9 mouse cellular contexts compared by ENCODE assay signal in the genomic region with DNA sequence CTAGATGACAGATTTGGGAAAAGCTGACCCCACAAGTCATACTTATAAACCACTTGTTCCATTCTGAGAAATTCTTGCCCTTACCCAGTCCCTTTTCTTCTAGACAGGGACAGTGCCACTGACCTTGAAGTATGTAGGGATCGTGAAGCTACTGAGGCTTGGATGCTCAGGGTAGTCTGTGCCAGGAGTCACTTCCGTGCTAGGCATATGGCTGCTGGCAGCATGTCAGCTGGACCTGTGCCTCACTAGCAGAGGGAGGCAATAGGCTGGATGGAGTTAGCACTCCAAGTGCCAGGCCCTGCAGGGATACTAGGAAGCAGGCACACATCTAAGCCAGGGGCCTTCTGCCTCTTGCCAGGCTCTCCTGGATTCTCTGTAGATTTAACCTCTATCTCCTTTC. TPM values are rescaled to one million over a fixed set of nuclear protein-coding genes. Genes with fewer than 3 reads are reported as not detected.
DNase-seq lines count a peak whose midpoint lies in the region; ATAC-seq and TF ChIP-seq lines count a peak whose summit lies in the region.
"Had no signal": no experiment of that assay in that cellular context is flagged by ENCODE, and none has a peak within 500 bp of the region (broad histone marks: within the 10 kb centered on the region; RNA-seq: fewer than 3 reads in every experiment).

No protein-coding gene starts in this region.

- peaks cover 12% of the 10 kb centered on the region for H3K36me3 ChIP-seq in forebrain, postnatal 0 days (ENCODE audit: insufficient read depth)
- H3K36me3 ChIP-seq in limb, embryonic 15.5 days, result peaks cover 35% of the 10 kb centered on the region

- peak; percentile 16 to 26 for DNase-seq in left cerebral cortex, adult 18-20 months (ENCODE audit: low spot score in 2 of 2)
- DNase-seq in left cerebral cortex, adult 11 months (ENCODE audit: low spot score), result no peak
- peak; percentile 96 for DNase-seq in brain, adult 2 months (ENCODE audit: low read depth, low spot score)
- DNase-seq in forebrain, postnatal 0 days, result peak; percentile 41
- DNase-seq in kidney, adult 9 months, result peak; percentile 50
- peak; percentile 55 for DNase-seq in ovary, adult 18-20 months (ENCODE audit: low spot score)
- DNase-seq in retina, postnatal 1 day, result no peak

- no peak for TF ChIP-seq CTCF in forebrain, postnatal 0 days (IDR thresholded peaks at IDR 0.05; ENCODE audit: low read depth)

- WGBS in forebrain, postnatal 0 days, result 40% methylated on average over 2 of the region's 2 CpGs
- WGBS in limb, embryonic 15.5 days, result 40% methylated on average over 2 of the region's 2 CpGs

- H3K4me2 ChIP-seq in forebrain, postnatal 0 days (ENCODE audit: low read depth), result peak overlapping the region; percentile 79
- peak overlapping the region; percentile 65 for H3K4me2 ChIP-seq in limb, embryonic 15.5 days

- H3K4me3 ChIP-seq in forebrain, postnatal 0 days (ENCODE audit: low read depth, low read length), result no peak overlapping the region
- H3K4me3 ChIP-seq in limb, embryonic 15.5 days, result peak overlapping the region; percentile 56

- H3K27ac ChIP-seq in forebrain, postnatal 0 days (ENCODE audit: low read depth, low read length), result no peak overlapping the region
- H3K27ac ChIP-seq in limb, embryonic 15.5 days, result peak overlapping the region; percentile 97

- peaks cover 3% of the 10 kb centered on the region; the same call in 1 of the 2 replicates for H3K4me1 ChIP-seq in forebrain, postnatal 0 days (ENCODE audit: insufficient read depth)
- H3K4me1 ChIP-seq in limb, embryonic 15.5 days, result peaks cover 15% of the 10 kb centered on the region

- no peak for ATAC-seq in forebrain, postnatal 0 days
- ATAC-seq in limb, embryonic 15.5 days (ENCODE audit: insufficient number of reproducible peaks, low FRiP score, low TSS enrichment, low read depth), result no peak

- H3K9me3 ChIP-seq in forebrain, postnatal 0 days (ENCODE audit: low read length), result no peaks in the 10 kb centered on the region
- no peaks in the 10 kb centered on the region for H3K9me3 ChIP-seq in limb, embryonic 15.5 days

- peak overlapping the region; percentile 67; the same call in 1 of the 2 replicates for H3K9ac ChIP-seq in forebrain, postnatal 0 days
- H3K9ac ChIP-seq in limb, embryonic 15.5 days, result 0 out of 2 replicates have a peak overlapping the region, but pooled peaks have one; percentile 5

- no peaks in the 10 kb centered on the region for H3K27me3 ChIP-seq in forebrain, postnatal 0 days (ENCODE audit: insufficient read depth, low read length)
- H3K27me3 ChIP-seq in limb, embryonic 15.5 days, result no peaks in the 10 kb centered on the region

RNA-seq across cellular contexts. Expression of gene Ilvbl, which starts 1.5 kb away (rescaled TPM):
- total RNA-seq in left cerebral cortex, adult 18-20 months (2021), result 10 to 100 TPM; 30.5 to 30.9 TPM
- 37.0 and 57.4 TPM in 2 replicates for total RNA-seq in forebrain, postnatal 0 days (2014; rRNA removed)
- 46.5 and 58.8 TPM in 2 replicates for polyA plus RNA-seq in forebrain, postnatal 0 days (2015; fragmentation: Nextera tagmentation; extraction: Ambion mirVana)
- 77.0 and 86.2 TPM in 2 replicates for polyA plus RNA-seq in limb, embryonic 15.5 days (2015; fragmentation: Nextera tagmentation; extraction: Ambion mirVana)

RNA-seq across cellular contexts. Expression of gene Syde1, which starts 16.1 kb away (rescaled TPM):
- 1 to 10 TPM; 7.8 to 8.5 TPM for total RNA-seq in left cerebral cortex, adult 18-20 months (2021)
- total RNA-seq in forebrain, postnatal 0 days (2014; rRNA removed), result 5.5 and 9.0 TPM in 2 replicates
- 2.7 and 2.8 TPM in 2 replicates for polyA plus RNA-seq in forebrain, postnatal 0 days (2015; fragmentation: Nextera tagmentation; extraction: Ambion mirVana)
- polyA plus RNA-seq in limb, embryonic 15.5 days (2015; fragmentation: Nextera tagmentation; extraction: Ambion mirVana), result 20.2 and 20.3 TPM in 2 replicates

RNA-seq across cellular contexts. Expression of gene Olfr1357, which starts 42.2 kb away (rescaled TPM):
- total RNA-seq in left cerebral cortex, adult 18-20 months (2021), result not detected
- not detected in 2 replicates for total RNA-seq in forebrain, postnatal 0 days (2014; rRNA removed)
- not detected in 2 replicates for polyA plus RNA-seq in forebrain, postnatal 0 days (2015; fragmentation: Nextera tagmentation; extraction: Ambion mirVana)
- not detected in 2 replicates for polyA plus RNA-seq in limb, embryonic 15.5 days (2015; fragmentation: Nextera tagmentation; extraction: Ambion mirVana)
- total RNA-seq: left cerebral cortex, adult 8-10 months had no signal

RNA-seq across cellular contexts. Expression of gene Olfr1358, which starts 58.5 kb away (rescaled TPM):
- total RNA-seq in left cerebral cortex, adult 18-20 months (2021), result not detected
- 0.71 TPM in 1 of 2 replicates, not detected in the other for total RNA-seq in forebrain, postnatal 0 days (2014; rRNA removed)
- not detected in 2 replicates for polyA plus RNA-seq in forebrain, postnatal 0 days (2015; fragmentation: Nextera tagmentation; extraction: Ambion mirVana)
- not detected in 2 replicates for polyA plus RNA-seq in limb, embryonic 15.5 days (2015; fragmentation: Nextera tagmentation; extraction: Ambion mirVana)
- total RNA-seq: left cerebral cortex, adult 8-10 months had no signal

Comparison
In these comparisons a context has a peak if more than half of its experiments do, and no peak if none do; other contexts are left out.
1. DNase-seq: peak in left cerebral cortex, adult 18-20 months (2 of 2), brain, adult 2 months (single experiment), forebrain, postnatal 0 days (single experiment), kidney, adult 9 months (single experiment) and ovary, adult 18-20 months (single experiment); none in left cerebral cortex, adult 11 months (single experiment) and retina, postnatal 1 day (single experiment).